Mouse (Mus musculus) thymus, adult 18-20 months (tissue): ENCODE data around the gene Siah2.

ENCODE experiments used
- DNase-seq, 2 experiments: peaks; one replicate each; pipeline ENCODE4 v3.0.0; 2022; ENCODE audit warnings: mixed read lengths in 2 of 2

Siah2 gene

GRCm38 (mm10) chr3:58657356-58657755 lies 34.8 kb downstream of the Siah2 start:
- DNase-seq: peak in 1 of 2 experiments; percentile 14

DNA sequence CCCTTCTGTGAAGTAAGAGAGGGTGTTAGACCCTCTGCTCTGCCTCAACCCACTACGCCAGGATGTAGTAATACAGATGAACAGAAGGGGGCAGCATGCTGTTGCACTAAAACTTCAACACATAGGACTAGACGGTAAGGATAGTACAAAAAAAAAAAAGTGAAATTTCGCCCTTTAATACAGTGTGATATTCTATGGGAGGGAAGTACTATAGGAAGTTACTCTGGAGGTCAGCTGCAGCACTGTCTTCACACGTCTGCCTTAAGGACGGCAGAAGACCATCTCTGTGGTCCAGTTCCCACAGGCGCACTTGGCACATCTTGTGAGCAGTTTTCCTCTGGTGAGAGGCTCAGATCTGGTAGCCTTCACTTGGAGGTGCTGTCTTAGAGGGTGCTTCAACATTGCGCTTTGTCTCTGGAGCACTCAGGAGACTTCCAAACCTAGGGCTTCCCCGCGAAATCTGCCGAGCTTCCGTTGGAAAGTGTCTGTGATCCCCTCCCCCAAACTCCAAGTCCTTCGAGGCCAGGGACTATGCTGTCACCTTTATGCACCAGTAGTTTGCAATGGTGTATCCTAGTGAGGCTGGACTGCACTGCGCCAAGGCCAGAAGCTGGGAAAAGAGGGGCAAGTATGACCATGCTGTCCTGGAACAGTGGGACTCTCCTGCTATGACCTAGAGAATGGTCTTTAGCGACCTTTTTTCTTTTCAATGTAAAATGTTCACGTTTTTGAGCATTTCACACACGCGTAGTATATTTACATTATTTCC lies 36.7 kb downstream of the Siah2 start:
- DNase-seq: peak in 1 of 2 experiments; percentile 22

- no peak for DNase-seq
Measured at GRCm38 (mm10) chr3:58653907-58654306, 38.3 kb downstream of the Siah2 start.

DNA sequence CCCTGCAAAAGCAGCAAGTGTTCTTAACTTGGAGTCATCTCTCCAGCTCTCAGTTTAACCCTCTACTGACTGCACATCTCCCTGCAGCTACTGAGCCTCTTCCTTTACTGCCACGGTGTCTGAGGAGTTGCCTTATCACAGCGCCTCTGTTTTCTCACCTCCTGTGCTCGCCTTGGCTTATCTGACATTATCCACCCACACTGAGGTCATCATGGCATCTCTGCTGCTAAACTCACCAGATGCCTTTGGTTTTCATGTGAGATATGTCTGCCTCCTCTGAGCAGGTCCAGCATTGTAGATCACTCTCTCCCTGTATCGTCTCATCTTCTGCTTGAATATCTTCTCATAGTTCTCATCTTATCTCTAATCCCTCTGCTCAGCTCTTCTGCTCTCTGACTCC lies 41.9 kb downstream of the Siah2 start:
- DNase-seq: no peak

DNA sequence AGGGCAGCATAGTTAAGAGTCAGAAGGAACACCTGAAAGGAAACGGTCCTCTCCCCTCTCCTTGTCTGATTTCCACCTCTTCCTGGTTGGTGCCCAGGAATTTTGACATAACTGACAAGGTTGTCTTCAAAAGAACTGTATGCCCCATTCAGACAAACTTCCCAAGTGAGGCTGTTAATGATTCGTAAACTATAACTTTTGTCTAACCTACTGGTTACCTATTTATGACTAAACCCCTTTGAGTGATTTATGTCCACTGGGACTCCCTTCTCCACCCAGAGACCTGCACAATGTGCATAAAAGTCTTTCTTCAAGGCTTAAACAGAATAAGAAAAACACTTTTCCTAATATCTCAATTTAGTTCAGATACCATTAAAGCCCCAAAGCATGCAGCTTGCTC lies 45.0 kb downstream of the Siah2 start:
- no peak for DNase-seq

- DNase-seq: no peak
Measured at GRCm38 (mm10) chr3:58646180-58646579, 46.0 kb downstream of the Siah2 start.

DNA sequence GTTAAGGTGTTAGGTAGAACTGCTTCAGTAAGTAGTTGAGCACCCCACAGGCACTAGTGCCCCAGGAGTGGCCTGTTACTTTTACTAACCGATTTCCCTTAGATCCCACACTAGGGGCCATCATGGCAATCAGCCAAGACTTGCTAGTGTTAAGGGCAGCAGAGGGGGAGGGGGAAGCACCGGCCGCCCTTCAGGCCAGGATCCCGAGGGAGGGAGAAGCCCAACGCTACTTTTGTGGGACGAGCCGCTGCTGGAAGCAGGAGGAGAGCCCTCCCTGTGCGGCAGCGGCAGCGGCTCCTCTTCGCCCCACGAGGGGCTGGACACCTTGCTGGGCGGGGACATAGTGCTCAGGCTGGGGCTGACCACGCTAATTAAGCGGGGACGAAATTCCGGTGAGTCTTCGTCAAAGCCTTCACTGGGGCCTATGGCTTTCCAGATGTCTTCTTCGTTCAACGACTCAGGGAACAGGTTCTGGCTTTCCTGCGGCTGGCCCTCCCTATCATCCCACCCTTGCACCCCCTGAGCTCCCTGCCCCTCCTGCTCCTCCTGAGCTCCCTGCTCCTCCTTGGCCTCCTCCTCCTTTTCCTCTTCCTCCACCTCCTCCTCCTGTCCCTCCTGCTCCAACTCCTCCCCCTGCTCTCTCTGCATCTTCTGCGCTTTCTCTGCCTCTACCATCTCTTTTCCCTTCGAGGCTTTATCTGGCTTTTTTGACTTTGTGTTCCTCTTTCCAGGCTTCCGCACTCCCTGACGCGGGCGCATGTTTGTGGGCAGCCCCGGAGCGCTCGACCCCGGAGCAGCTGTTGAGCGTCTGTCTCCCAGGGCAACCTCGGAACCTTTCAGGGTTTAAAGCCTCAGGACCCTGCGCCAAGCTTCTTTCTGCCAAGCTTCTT lies 55.5 kb downstream of the Siah2 start, which contains the start of gene Erich6:
Gene Erich6, minus strand, starts transcription at position 802 of the 890 bp plus-strand sequence.
- no peak for DNase-seq

DNA sequence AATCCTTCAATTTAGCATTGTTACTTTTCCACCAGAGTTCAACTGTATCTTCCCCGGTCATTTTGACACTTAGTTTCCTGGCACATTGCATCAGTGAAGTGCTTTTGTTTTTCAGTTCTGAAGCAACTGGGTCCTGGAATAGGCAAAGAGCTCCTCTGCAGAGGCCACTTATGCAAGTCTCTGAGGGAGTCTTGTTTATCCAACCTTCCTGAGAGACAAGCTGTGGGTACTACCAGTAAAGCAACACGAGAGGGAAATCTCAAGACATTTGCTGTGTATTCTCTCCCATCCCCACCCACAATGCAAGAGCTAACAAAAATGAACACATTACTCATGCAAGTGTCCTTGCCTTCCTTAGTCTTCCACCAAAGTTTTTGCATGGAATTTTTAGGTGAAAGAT lies 60.5 kb downstream of the Siah2 start:
- no peak for DNase-seq

DNA sequence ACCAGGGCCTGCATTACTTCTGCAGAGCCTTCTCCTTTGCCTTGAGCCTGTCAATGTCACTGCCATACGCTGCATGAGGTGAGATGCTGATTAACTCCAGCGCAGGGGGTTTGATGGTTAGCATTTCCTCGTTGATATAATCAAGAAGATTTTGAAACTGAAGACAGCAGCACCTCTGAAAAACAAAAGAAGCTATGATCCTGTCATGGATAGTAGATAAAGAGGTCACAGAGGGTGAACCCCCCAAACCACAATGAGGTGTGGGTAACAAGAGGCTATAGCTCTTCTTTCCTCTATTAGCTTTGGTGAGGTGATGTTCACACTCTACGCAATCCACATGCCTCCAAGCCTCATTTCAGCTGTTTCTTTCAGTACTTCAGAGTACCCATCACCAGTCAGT lies 67.2 kb downstream of the Siah2 start:
- no peak for DNase-seq
